Mouse (Mus musculus): Measurements from ENCODE around the gene Rbp1. TPM values are rescaled to one million over a fixed set of nuclear protein-coding genes. Genes with fewer than 3 reads are reported as not detected.

The Rbp1 gene
- 60.3 and 64.1 TPM in 2 replicates for polyA plus RNA-seq (2016; fragmentation: Nextera tagmentation; extraction: Ambion mirVana)

- H3K9me3 ChIP-seq (replicated peaks), result no peaks in the 10 kb centered on the region
- H3K4me1 ChIP-seq (replicated peaks), result peaks cover 27% of the 10 kb centered on the region
- H3K4me3 ChIP-seq, result no peak within 1 kb of the TSS
- WGBS, result 82% methylated on average over 5 of the region's 5 CpGs
- H3K27ac ChIP-seq (ENCODE audit: poor library complexity, severe bottlenecking), result no peak within 1 kb of the TSS
- no peak within 1 kb of the TSS for H3K9ac ChIP-seq
- H3K36me3 ChIP-seq, result no peaks in the 10 kb centered on the region
- no peak for ATAC-seq (ENCODE audit: insufficient number of reproducible peaks, low FRiP score)
- no peak within 1 kb of the TSS for H3K4me2 ChIP-seq
- peaks cover 15% of the 10 kb centered on the region for H3K27me3 ChIP-seq (replicated peaks)
Observed at GRCm38 (mm10) chr9:98422656-98423055, at the start of gene Rbp1. Rbp1 (plus strand) TSS chr9:98422961.

- H3K27ac ChIP-seq (ENCODE audit: poor library complexity, severe bottlenecking), result no peak overlapping the region
- H3K27me3 ChIP-seq (replicated peaks), result no peaks in the 10 kb centered on the region; the same call in 1 of the 2 replicates
- WGBS, result 90% methylated on average over 5 of the region's 5 CpGs
- H3K4me3 ChIP-seq, result no peak overlapping the region
- H3K9ac ChIP-seq, result no peak overlapping the region
- H3K9me3 ChIP-seq (replicated peaks), result peaks cover 3% of the 10 kb centered on the region; the same call in 1 of the 2 replicates
- H3K4me1 ChIP-seq (replicated peaks), result no peaks in the 10 kb centered on the region
- ATAC-seq (ENCODE audit: insufficient number of reproducible peaks, low FRiP score), result no peak
- H3K4me2 ChIP-seq, result no peak overlapping the region
- H3K36me3 ChIP-seq, result no peaks in the 10 kb centered on the region
Observed at GRCm38 (mm10) chr9:98373358-98373757, 49.4 kb upstream of the Rbp1 start.

- H3K4me1 ChIP-seq (replicated peaks), result no peaks in the 10 kb centered on the region
- no peak overlapping the region for H3K27ac ChIP-seq (ENCODE audit: poor library complexity, severe bottlenecking)
- no peak overlapping the region for H3K4me2 ChIP-seq
- no peak for ATAC-seq (ENCODE audit: insufficient number of reproducible peaks, low FRiP score)
- no peaks in the 10 kb centered on the region for H3K36me3 ChIP-seq
- no peaks in the 10 kb centered on the region; the same call in 1 of the 2 replicates for H3K27me3 ChIP-seq (replicated peaks)
- no peak overlapping the region for H3K9ac ChIP-seq
- 82% methylated on average over 11 of the region's 11 CpGs for WGBS
- H3K9me3 ChIP-seq (replicated peaks), result peaks cover 3% of the 10 kb centered on the region; the same call in 1 of the 2 replicates
- H3K4me3 ChIP-seq, result no peak overlapping the region
Observed at GRCm38 (mm10) chr9:98374897-98375296, 47.9 kb upstream of the Rbp1 start.

- Histone ChIP-seq H3K27ac (ENCODE audit: poor library complexity, severe bottlenecking) (no peak overlapping the region), H3K27me3 (replicated peaks) (no peaks in the 10 kb centered on the region; the same call in 1 of the 2 replicates), H3K9me3 (replicated peaks) (peaks cover 3% of the 10 kb centered on the region; the same call in 1 of the 2 replicates), H3K4me3 (no peak overlapping the region), H3K4me1 (replicated peaks) (no peaks in the 10 kb centered on the region), H3K9ac (no peak overlapping the region), H3K36me3 (no peaks in the 10 kb centered on the region), H3K4me2 (no peak overlapping the region)
- no peak for ATAC-seq (ENCODE audit: insufficient number of reproducible peaks, low FRiP score)
- WGBS, result 79% methylated on average over 5 of the region's 5 CpGs
Observed at GRCm38 (mm10) chr9:98375329-98376170, 47.2 kb upstream of the Rbp1 start.

- H3K36me3 ChIP-seq, result no peaks in the 10 kb centered on the region
- 82% methylated on average over 4 of the region's 4 CpGs for WGBS
- H3K4me2 ChIP-seq, result no peak overlapping the region
- H3K9me3 ChIP-seq (replicated peaks), result no peaks in the 10 kb centered on the region
- H3K27ac ChIP-seq (ENCODE audit: poor library complexity, severe bottlenecking), result no peak overlapping the region
- no peak for ATAC-seq (ENCODE audit: insufficient number of reproducible peaks, low FRiP score)
- no peaks in the 10 kb centered on the region for H3K4me1 ChIP-seq (replicated peaks)
- no peak overlapping the region for H3K4me3 ChIP-seq
- H3K9ac ChIP-seq, result no peak overlapping the region
- H3K27me3 ChIP-seq (replicated peaks), result no peaks in the 10 kb centered on the region; the same call in 1 of the 2 replicates
Observed at GRCm38 (mm10) chr9:98379736-98380135, 43.0 kb upstream of the Rbp1 start.

DNA sequence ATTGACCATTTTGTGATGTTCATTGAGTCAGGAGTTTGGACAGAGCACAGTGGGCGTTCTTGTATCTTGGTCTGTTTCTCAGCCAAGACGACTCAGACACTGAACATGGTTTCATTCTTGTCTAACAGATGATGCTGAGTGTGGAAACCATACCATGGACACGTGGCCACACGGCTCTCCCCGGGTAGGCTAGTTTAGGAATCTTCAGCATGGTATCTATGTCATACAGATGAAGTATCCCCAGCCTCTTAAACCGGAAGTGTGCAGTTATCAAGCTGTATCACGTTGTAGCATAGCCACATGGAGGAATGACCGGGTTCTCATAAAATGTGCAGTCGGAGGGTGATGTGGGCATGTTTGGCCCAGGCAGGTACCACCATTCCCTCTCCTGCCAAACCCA is 42.2 kb upstream of the Rbp1 start:
- 84% methylated on average over 9 of the region's 9 CpGs for WGBS
- no peak overlapping the region for H3K4me2 ChIP-seq
- no peaks in the 10 kb centered on the region for H3K9me3 ChIP-seq (replicated peaks)
- no peaks in the 10 kb centered on the region for H3K36me3 ChIP-seq
- ATAC-seq (ENCODE audit: insufficient number of reproducible peaks, low FRiP score), result no peak
- H3K27ac ChIP-seq (ENCODE audit: poor library complexity, severe bottlenecking), result no peak overlapping the region
- H3K27me3 ChIP-seq (replicated peaks), result no peaks in the 10 kb centered on the region; the same call in 1 of the 2 replicates
- no peak overlapping the region for H3K4me3 ChIP-seq
- no peaks in the 10 kb centered on the region for H3K4me1 ChIP-seq (replicated peaks)
- no peak overlapping the region for H3K9ac ChIP-seq

DNA sequence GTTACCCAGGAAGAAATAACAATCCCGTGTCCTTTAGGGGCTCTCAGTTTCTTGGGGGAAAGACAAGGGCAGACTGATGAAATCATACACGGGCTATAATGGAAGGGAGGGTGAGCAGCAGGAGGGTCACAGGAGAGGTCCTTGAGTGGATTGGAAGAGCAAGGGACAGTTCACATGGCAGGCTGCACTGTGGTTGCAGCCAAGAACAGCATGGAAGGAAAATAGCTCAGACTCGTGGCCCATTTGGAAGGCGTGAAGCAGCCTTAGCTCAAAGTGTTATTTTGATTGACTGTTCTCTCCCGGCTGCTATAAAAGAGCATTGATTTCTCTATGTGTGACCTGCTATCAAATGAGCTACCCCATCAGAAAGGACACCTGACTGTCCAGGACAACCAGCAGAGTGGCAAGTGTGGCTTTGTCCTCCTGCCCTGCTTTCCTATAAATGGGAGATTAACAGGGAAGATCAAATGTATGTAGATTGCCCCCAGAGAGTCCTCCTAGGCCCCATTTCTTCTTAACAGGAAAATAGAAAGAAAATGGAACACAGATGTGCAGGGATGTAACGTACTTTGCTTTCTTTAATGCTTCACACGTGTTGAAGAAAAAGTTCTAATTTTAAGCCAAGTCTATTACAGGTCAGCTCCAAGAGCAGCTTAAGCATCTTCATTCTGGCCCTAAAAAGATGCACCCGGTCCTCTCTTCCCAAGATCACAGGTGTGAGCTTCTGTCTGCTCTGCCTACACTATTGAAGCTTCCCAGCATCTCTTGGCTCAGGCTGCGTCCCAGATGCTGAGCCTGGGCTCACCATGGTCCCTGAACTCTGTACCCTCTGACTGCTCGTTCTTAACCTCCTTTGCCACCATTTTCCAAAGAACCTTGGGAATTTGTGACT is 34.8 kb upstream of the Rbp1 start:
- H3K27me3 ChIP-seq (replicated peaks), result no peaks in the 10 kb centered on the region
- no peak overlapping the region for H3K9ac ChIP-seq
- no peak overlapping the region for H3K4me3 ChIP-seq
- ATAC-seq (ENCODE audit: insufficient number of reproducible peaks, low FRiP score), result no peak
- H3K9me3 ChIP-seq (replicated peaks), result no peaks in the 10 kb centered on the region
- H3K4me1 ChIP-seq (replicated peaks), result no peaks in the 10 kb centered on the region
- H3K4me2 ChIP-seq, result no peak overlapping the region
- 76% methylated on average over 10 of the region's 10 CpGs for WGBS
- no peaks in the 10 kb centered on the region for H3K36me3 ChIP-seq
- no peak overlapping the region for H3K27ac ChIP-seq (ENCODE audit: poor library complexity, severe bottlenecking)

- Histone ChIP-seq H3K9ac (no peak overlapping the region), H3K4me3 (no peak overlapping the region), H3K27ac (ENCODE audit: poor library complexity, severe bottlenecking) (no peak overlapping the region), H3K4me2 (no peak overlapping the region), H3K4me1 (replicated peaks) (no peaks in the 10 kb centered on the region), H3K9me3 (replicated peaks) (no peaks in the 10 kb centered on the region), H3K27me3 (replicated peaks) (no peaks in the 10 kb centered on the region), H3K36me3 (no peaks in the 10 kb centered on the region)
- ATAC-seq (ENCODE audit: insufficient number of reproducible peaks, low FRiP score), result no peak
- 85% methylated on average over 5 of the region's 5 CpGs for WGBS
Observed at GRCm38 (mm10) chr9:98388633-98388965, 34.2 kb upstream of the Rbp1 start.

DNA sequence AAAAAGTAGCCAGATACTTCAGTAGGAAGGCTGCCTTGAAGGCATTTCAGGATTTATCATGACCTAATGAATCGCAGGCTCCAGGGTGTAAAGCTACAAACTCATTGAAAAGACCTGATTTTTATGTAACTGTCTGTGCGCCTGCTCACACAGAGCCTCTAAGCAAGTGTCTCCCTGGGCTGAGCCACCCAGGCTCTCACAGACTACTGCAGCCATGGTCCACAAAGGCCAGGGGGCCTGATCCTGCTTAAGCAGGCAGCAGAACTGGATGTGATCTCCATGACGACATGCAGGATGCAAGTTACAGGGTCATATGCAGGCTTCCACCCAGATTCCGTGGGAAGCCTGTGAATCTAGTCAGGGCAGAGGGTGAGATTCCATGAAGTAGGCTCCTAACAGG is 29.3 kb upstream of the Rbp1 start:
- 81% methylated on average over 4 of the region's 4 CpGs for WGBS
- no peak overlapping the region for H3K9ac ChIP-seq
- H3K9me3 ChIP-seq (replicated peaks), result 0 out of 2 replicates have a peak, but pooled peaks cover 2% of the 10 kb centered on the region
- no peaks in the 10 kb centered on the region for H3K4me1 ChIP-seq (replicated peaks)
- ATAC-seq (ENCODE audit: insufficient number of reproducible peaks, low FRiP score), result no peak
- H3K4me3 ChIP-seq, result no peak overlapping the region
- H3K4me2 ChIP-seq, result no peak overlapping the region
- no peaks in the 10 kb centered on the region for H3K36me3 ChIP-seq
- H3K27ac ChIP-seq (ENCODE audit: poor library complexity, severe bottlenecking), result no peak overlapping the region
- no peaks in the 10 kb centered on the region for H3K27me3 ChIP-seq (replicated peaks)

DNA sequence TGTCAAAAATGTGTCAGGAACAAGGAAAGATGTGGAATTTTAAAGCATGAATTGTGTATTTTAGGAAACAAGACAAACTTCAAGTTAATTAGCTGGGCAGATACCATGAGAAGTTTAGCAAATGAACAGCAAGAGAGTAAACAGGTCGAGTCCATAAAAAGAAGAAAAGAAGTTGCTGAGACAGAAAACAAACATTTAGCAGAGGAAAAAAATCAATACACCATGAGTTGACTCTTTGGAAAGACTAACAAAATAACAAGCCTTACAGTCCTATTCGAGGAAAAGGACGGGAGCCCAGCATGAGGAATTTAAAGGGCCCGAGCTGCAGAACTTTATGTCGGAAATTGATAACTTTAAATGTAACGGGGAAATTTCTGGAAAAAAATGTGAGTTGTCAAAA is 25.6 kb upstream of the Rbp1 start:
- Histone ChIP-seq H3K4me2 (no peak overlapping the region), H3K9ac (no peak overlapping the region), H3K4me3 (no peak overlapping the region), H3K27me3 (replicated peaks) (no peaks in the 10 kb centered on the region), H3K9me3 (replicated peaks) (0 out of 2 replicates have a peak, but pooled peaks cover 2% of the 10 kb centered on the region), H3K27ac (ENCODE audit: poor library complexity, severe bottlenecking) (no peak overlapping the region), H3K4me1 (replicated peaks) (no peaks in the 10 kb centered on the region), H3K36me3 (no peaks in the 10 kb centered on the region)
- WGBS, result 86% methylated on average over 6 of the region's 6 CpGs
- no peak for ATAC-seq (ENCODE audit: insufficient number of reproducible peaks, low FRiP score)

DNA sequence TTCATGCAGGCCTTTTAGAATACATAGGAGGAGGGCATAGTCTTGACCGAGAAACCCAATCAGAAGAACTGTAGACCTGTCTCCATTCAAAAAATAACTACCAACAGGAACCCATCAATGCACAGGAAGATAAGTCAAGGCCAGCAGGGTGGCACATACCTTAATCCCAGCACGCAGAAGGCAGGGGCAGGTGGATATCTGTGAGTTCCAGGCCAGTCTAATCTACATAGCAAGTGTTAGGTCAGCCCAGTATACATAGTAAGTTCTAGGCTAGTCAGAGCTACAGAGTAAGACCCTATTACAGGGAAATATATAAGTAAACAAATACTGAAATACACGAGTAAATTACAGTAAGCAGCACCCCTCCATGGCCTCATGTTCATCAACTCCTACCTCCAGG is 24.9 kb upstream of the Rbp1 start:
- Histone ChIP-seq H3K27ac (ENCODE audit: poor library complexity, severe bottlenecking) (no peak overlapping the region), H3K9ac (no peak overlapping the region), H3K27me3 (replicated peaks) (no peaks in the 10 kb centered on the region), H3K4me3 (no peak overlapping the region), H3K9me3 (replicated peaks) (0 out of 2 replicates have a peak, but pooled peaks cover 2% of the 10 kb centered on the region), H3K36me3 (no peaks in the 10 kb centered on the region), H3K4me2 (no peak overlapping the region), H3K4me1 (replicated peaks) (no peaks in the 10 kb centered on the region)
- no peak for ATAC-seq (ENCODE audit: insufficient number of reproducible peaks, low FRiP score)
- 77% methylated on average over 3 of the region's 3 CpGs for WGBS

Data from heart, embryonic 12.5 days (tissue).